ENCODE assay signal across 9 mouse cellular contexts in genomic region chr7:105787285-105788140, GRCm38 (mm10). TPM values are rescaled to one million over a fixed set of nuclear protein-coding genes. Genes with fewer than 3 reads are reported as not detected.
A peak's percentile ranks its signal among the peaks of the same experiment; 100 is the strongest.
DNase-seq lines count a peak whose midpoint lies in the region; ATAC-seq and TF ChIP-seq lines count a peak whose summit lies in the region.
"Had no signal": no experiment of that assay in that cellular context is flagged by ENCODE, and none has a peak within 500 bp of the region (broad histone marks: within the 10 kb centered on the region; RNA-seq: fewer than 3 reads in every experiment).

Dchs1 (minus strand) TSS chr7:105787654.

- TF ChIP-seq CTCF in thymus, adult 2 months (IDR thresholded peaks at IDR 0.05; ENCODE audit: borderline replicate concordance, control insufficient read depth, extremely low read depth, insufficient read depth, low read length, poor library complexity) = no peak
- TF ChIP-seq CTCF in midbrain, postnatal 0 days (IDR thresholded peaks at IDR 0.05) = no peak

- DNase-seq in thymus, adult 2 months = no peak
- DNase-seq in thymus, adult 18-20 months = no peak
- DNase-seq in limb, embryonic 11.5 days (ENCODE audit: low spot score) = peak; percentile 72
- DNase-seq in midbrain, postnatal 0 days (ENCODE audit: low spot score) = peak; percentile 63
- DNase-seq in right cerebral cortex, adult 2 months (ENCODE audit: low spot score in 2 of 2) = no peak

- no peaks in the 10 kb centered on the region for H3K4me1 ChIP-seq in erythroblast, embryonic 14.5 days (ENCODE audit: control insufficient read depth)
- H3K4me1 ChIP-seq in thymus, adult 2 months (replicated peaks; ENCODE audit: control insufficient read depth, insufficient read depth, low read length) = peaks cover 5% of the 10 kb centered on the region
- H3K4me1 ChIP-seq in heart, embryonic 16.5 days (ENCODE audit: control insufficient read depth, insufficient read depth, low read length) = peaks cover 5% of the 10 kb centered on the region; the same call in 1 of the 2 replicates
- peaks cover 20% of the 10 kb centered on the region for H3K4me1 ChIP-seq in limb, embryonic 11.5 days (ENCODE audit: control insufficient read depth, insufficient read depth, low read length)
- peaks cover 19% of the 10 kb centered on the region for H3K4me1 ChIP-seq in midbrain, postnatal 0 days (ENCODE audit: insufficient read depth, low read length)

- H3K9ac ChIP-seq in heart, embryonic 16.5 days (ENCODE audit: low read length) = peak within 1 kb of the TSS; percentile 82
- peak within 1 kb of the TSS; percentile 93 for H3K9ac ChIP-seq in limb, embryonic 11.5 days (ENCODE audit: low read length)
- peak within 1 kb of the TSS; percentile 100 for H3K9ac ChIP-seq in midbrain, postnatal 0 days (replicated peaks; ENCODE audit: low read length, poor library complexity, severe bottlenecking)

- peak within 1 kb of the TSS; percentile 30 for H3K4me3 ChIP-seq in erythroblast, embryonic 14.5 days (replicated peaks)
- H3K4me3 ChIP-seq in thymus, adult 2 months (ENCODE audit: control insufficient read depth, insufficient read depth, low read length) = peak within 1 kb of the TSS; percentile 40
- H3K4me3 ChIP-seq in heart, embryonic 16.5 days (ENCODE audit: low read length) = peak within 1 kb of the TSS; percentile 78
- peak within 1 kb of the TSS; percentile 76 for H3K4me3 ChIP-seq in limb, embryonic 11.5 days (ENCODE audit: low read depth, low read length)
- peak within 1 kb of the TSS; percentile 97 for H3K4me3 ChIP-seq in midbrain, postnatal 0 days (ENCODE audit: low read depth, low read length)

- ATAC-seq in erythroblast, adult 5-6 weeks (replicated peaks; ENCODE audit: low FRiP score, poor library complexity, severe bottlenecking) = no peak
- peak; percentile 69 for ATAC-seq in heart, embryonic 16.5 days (replicated peaks; ENCODE audit: extremely low read depth, insufficient read depth, low FRiP score)
- peak; percentile 74 for ATAC-seq in limb, embryonic 11.5 days (ENCODE audit: insufficient number of reproducible peaks, low FRiP score, low TSS enrichment, low read depth)
- peak; percentile 77 for ATAC-seq in midbrain, postnatal 0 days (ENCODE audit: low FRiP score)

- TF ChIP-seq POLR2A in thymus, adult 2 months (IDR thresholded peaks at IDR 0.05; ENCODE audit: control insufficient read depth, extremely low read depth, insufficient read depth, low read length, poor library complexity) = no peak

- 5% methylated on average over 67 of the region's 97 CpGs for whole genome bisulfite sequencing in thymus, adult 2 months
- under 1% methylated on average over 64 of the region's 97 CpGs for WGBS in heart, embryonic 16.5 days
- under 1% methylated on average over 59 of the region's 97 CpGs for WGBS in limb, embryonic 11.5 days
- WGBS in midbrain, postnatal 0 days = under 1% methylated on average over 52 of the region's 97 CpGs

- H3K27ac ChIP-seq in thymus, adult 2 months (ENCODE audit: control insufficient read depth, insufficient read depth, low read length) = no peak within 1 kb of the TSS
- H3K27ac ChIP-seq in heart, embryonic 16.5 days (ENCODE audit: low read length) = peak within 1 kb of the TSS; percentile 86
- peak within 1 kb of the TSS; percentile 76 for H3K27ac ChIP-seq in limb, embryonic 11.5 days (replicated peaks; ENCODE audit: low read depth, low read length)
- peak within 1 kb of the TSS; percentile 100 for H3K27ac ChIP-seq in midbrain, postnatal 0 days (ENCODE audit: low read depth, low read length)

- no peaks in the 10 kb centered on the region for H3K36me3 ChIP-seq in erythroblast, embryonic 14.5 days (ENCODE audit: control insufficient read depth)
- H3K36me3 ChIP-seq in thymus, adult 2 months (ENCODE audit: control insufficient read depth, insufficient read depth, low read length) = no peaks in the 10 kb centered on the region
- H3K36me3 ChIP-seq in heart, embryonic 16.5 days (ENCODE audit: control insufficient read depth, insufficient read depth) = no peaks in the 10 kb centered on the region
- H3K36me3 ChIP-seq in limb, embryonic 11.5 days (ENCODE audit: control insufficient read depth, insufficient read depth, low read length) = no peaks in the 10 kb centered on the region; the same call in 1 of the 2 replicates
- peaks cover 7% of the 10 kb centered on the region; the same call in 1 of the 2 replicates for H3K36me3 ChIP-seq in midbrain, postnatal 0 days (ENCODE audit: insufficient read depth, low read length)

- H3K27me3 ChIP-seq in erythroblast, embryonic 14.5 days (ENCODE audit: control insufficient read depth) = peaks cover 88% of the 10 kb centered on the region
- peaks cover 17% of the 10 kb centered on the region for H3K27me3 ChIP-seq in thymus, adult 2 months (ENCODE audit: control insufficient read depth, insufficient read depth, low read length)
- peaks cover 18% of the 10 kb centered on the region for H3K27me3 ChIP-seq in heart, embryonic 16.5 days (ENCODE audit: control insufficient read depth, insufficient read depth, low read length)
- H3K27me3 ChIP-seq in limb, embryonic 11.5 days (ENCODE audit: control insufficient read depth, insufficient read depth, low read length) = no peaks in the 10 kb centered on the region
- H3K27me3 ChIP-seq in midbrain, postnatal 0 days (ENCODE audit: insufficient read depth, low read length) = no peaks in the 10 kb centered on the region

- H3K4me2 ChIP-seq in heart, embryonic 16.5 days (ENCODE audit: low read depth, low read length) = peak within 1 kb of the TSS; percentile 74
- peak within 1 kb of the TSS; percentile 70 for H3K4me2 ChIP-seq in limb, embryonic 11.5 days (ENCODE audit: low read depth, severe bottlenecking)
- peak within 1 kb of the TSS; percentile 54 for H3K4me2 ChIP-seq in midbrain, postnatal 0 days (ENCODE audit: low read depth, low read length, poor library complexity, severe bottlenecking)

- H3K9me3 ChIP-seq in erythroblast, embryonic 14.5 days (ENCODE audit: control insufficient read depth, low read length) = peaks cover 3% of the 10 kb centered on the region; the same call in 1 of the 2 replicates
- no peaks in the 10 kb centered on the region for H3K9me3 ChIP-seq in heart, embryonic 16.5 days (replicated peaks; ENCODE audit: control insufficient read depth, low read length)
- no peaks in the 10 kb centered on the region for H3K9me3 ChIP-seq in limb, embryonic 11.5 days (ENCODE audit: control insufficient read depth, low read length)
- no peaks in the 10 kb centered on the region for H3K9me3 ChIP-seq in midbrain, postnatal 0 days (ENCODE audit: low read length)

RNA-seq across cellular contexts. Expression of gene Dchs1, which starts in this region (rescaled TPM):
- 0.01 TPM in 1 of 2 replicates, not detected in the other for polyA plus RNA-seq in erythroblast, embryonic 14.5 days (2012)
- not detected in 2 replicates for total RNA-seq in erythroblast, adult 5-6 weeks (2015; ENCODE audit: low replicate concordance)
- total RNA-seq in erythroblast, adult 5-6 weeks (2017; ENCODE audit: low replicate concordance) = 0.17 TPM in 1 of 2 replicates, not detected in the other
- 2.0 and 2.1 TPM in 2 replicates for polyA plus RNA-seq in thymus, adult 2 months (2012; rRNA removed)
- polyA plus RNA-seq in heart, embryonic 16.5 days (2015; fragmentation: Nextera tagmentation; extraction: Ambion mirVana) = 3.1 and 4.3 TPM in 2 replicates
- 22.8 and 25.5 TPM in 2 replicates for polyA plus RNA-seq in limb, embryonic 11.5 days (2014; fragmentation: Nextera tagmentation; extraction: Ambion mirVana)
- total RNA-seq in midbrain, postnatal 0 days (2014; rRNA removed) = 101 and 105 TPM in 2 replicates
- polyA plus RNA-seq in midbrain, postnatal 0 days (2015; fragmentation: Nextera tagmentation; extraction: Ambion mirVana) = 7.0 and 7.5 TPM in 2 replicates
- total RNA-seq: hematopoietic stem cell, adult 5-6 weeks had no signal

Comparison
In these comparisons a context has a peak if more than half of its experiments do, and no peak if none do; other contexts are left out.
1. RNA of gene Dchs1 (total RNA-seq): 101 to 105 TPM in midbrain, postnatal 0 days; 0.17 TPM in erythroblast, adult 5-6 weeks; every median in the first group is over 10 times any median in the second.
2. H3K4me3 ChIP-seq: peak in every context shown above with its lines; median percentile 97 in midbrain, postnatal 0 days; 78 in heart, embryonic 16.5 days; 76 in limb, embryonic 11.5 days; 40 in thymus, adult 2 months; 30 in erythroblast, embryonic 14.5 days.
3. DNase-seq: peak in limb, embryonic 11.5 days (single experiment) and midbrain, postnatal 0 days (single experiment); none in thymus, adult 2 months (single experiment), thymus, adult 18-20 months (0 of 2) and right cerebral cortex, adult 2 months (0 of 2).
4. Peak in every context shown above with its lines, with median percentiles within 50 percentile points of each other: H3K4me2 ChIP-seq and H3K9ac ChIP-seq.